Mouse (Mus musculus) intestine, postnatal 0 days (tissue): Measurements from ENCODE around the gene Zfp213. TPM values are rescaled to one million over a fixed set of nuclear protein-coding genes. Genes with fewer than 3 reads are reported as not detected.

Experiments used
- ATAC-seq: fragments of 200-750 bp; cut with Nextera tagmentation; 2 replicates; pipeline ENCODE4 v1.8.0; 2017; ENCODE audit warnings: mild to moderate bottlenecking, moderate TSS enrichment, moderate library complexity
- H3K27ac ChIP-seq: fragments of 300-500 bp; sonication (generic); 2 replicates; pipeline ENCODE4 v1.5.1; 2014; ENCODE audit warnings: mild to moderate bottlenecking, low read depth, low read length, moderate library complexity
- H3K27me3 ChIP-seq: fragments of 300-500 bp; sonication (generic); replicated peaks from 2 replicates; pipeline ENCODE4 v1.6.1; 2014; ENCODE audit warnings: low read length, mixed read lengths; ENCODE audit not compliant: control insufficient read depth, insufficient read depth
- H3K36me3 ChIP-seq: fragments of 300-500 bp; sonication (generic); 2 replicates; pipeline ENCODE4 v1.6.1; 2014; ENCODE audit warnings: mild to moderate bottlenecking, moderate library complexity; ENCODE audit not compliant: control insufficient read depth, insufficient read depth
- H3K4me1 ChIP-seq: fragments of 300-500 bp; sonication (generic); replicated peaks from 2 replicates; pipeline ENCODE4 v1.6.1; 2014; ENCODE audit warnings: antibody characterized with exemption, low read length, mixed read lengths; ENCODE audit not compliant: control insufficient read depth, insufficient read depth
- H3K4me2 ChIP-seq: fragments of 300-500 bp; sonication (generic); replicated peaks from 2 replicates; pipeline ENCODE4 v1.6.1; 2014; ENCODE audit warnings: low read depth, mild to moderate bottlenecking, moderate library complexity
- H3K4me3 ChIP-seq: fragments of 300-500 bp; sonication (generic); 2 replicates; pipeline ENCODE4 v1.5.1; 2014; ENCODE audit warnings: low read depth, low read length
- H3K9ac ChIP-seq: fragments of 300-500 bp; sonication (generic); 2 replicates; pipeline ENCODE4 v1.6.1; 2014; ENCODE audit warnings: mild to moderate bottlenecking, low read depth, low read length
- H3K9me3 ChIP-seq: fragments of 300-500 bp; sonication (generic); 2 replicates; pipeline ENCODE4 v1.6.1; 2016; ENCODE audit warnings: mixed run types; ENCODE audit not compliant: control insufficient read depth
- CTCF ChIP-seq: sonication (generic); IDR thresholded peaks from 2 replicates; pipeline ENCODE4 v1.5.1; 2016; ENCODE audit warnings: low read depth, mild to moderate bottlenecking, control low read depth, antibody characterized with exemption, moderate library complexity
- WGBS: fragments of 180-500 bp; shearing (Covaris S2); extraction: QIAGEN DNeasy Blood & Tissue Kit; methylation state at CpG from one replicate; pipeline ENCODE4 v1.1.7; 2014; 5-methylcytosine and 5-hydroxymethylcytosine counted together
- polyA plus RNA-seq: library from polyadenylated mRNA; unstranded; fragments of >200 nt; fragmentation: Nextera tagmentation; extraction: Ambion mirVana; gene quantifications from 2 replicates; pipeline ENCODE4 v1.2.1, GENCODE M21; 2015

Zfp213 gene
- polyA plus RNA-seq, 1 experiment from 2014 or later, result 8.1 TPM

GRCm38 (mm10) chr17:23551416-23551815 is 12.6 kb downstream of the Zfp213 start:
- no peak overlapping the region for H3K27ac ChIP-seq
- H3K27me3 ChIP-seq, result no peaks in the 10 kb centered on the region
- H3K9ac ChIP-seq, result no peak overlapping the region; the same call in 1 of the 2 replicates
- H3K4me3 ChIP-seq, result peak overlapping the region; percentile 62
- ATAC-seq, result no peak
- TF ChIP-seq CTCF, result peak; percentile 8; the same call in 1 of the 2 replicates
- H3K9me3 ChIP-seq, result no peaks in the 10 kb centered on the region
- peak overlapping the region; percentile 78 for H3K4me2 ChIP-seq
- 0 out of 2 replicates have a peak, but pooled peaks cover 3% of the 10 kb centered on the region for H3K36me3 ChIP-seq
- no peaks in the 10 kb centered on the region; the same call in 1 of the 2 replicates for H3K4me1 ChIP-seq

GRCm38 (mm10) chr17:23550856-23551255 is 13.2 kb downstream of the Zfp213 start:
- H3K27me3 ChIP-seq, result no peaks in the 10 kb centered on the region
- peak overlapping the region; percentile 78 for H3K4me2 ChIP-seq
- 0 out of 2 replicates have a peak, but pooled peaks cover 3% of the 10 kb centered on the region for H3K36me3 ChIP-seq
- under 1% methylated on average over 15 of the region's 15 CpGs for WGBS
- H3K4me3 ChIP-seq, result peak overlapping the region; percentile 62
- no peaks in the 10 kb centered on the region; the same call in 1 of the 2 replicates for H3K4me1 ChIP-seq
- H3K9ac ChIP-seq, result peak overlapping the region; percentile 55
- no peaks in the 10 kb centered on the region for H3K9me3 ChIP-seq
- no peak for ATAC-seq
- TF ChIP-seq CTCF, result no peak
- H3K27ac ChIP-seq, result peak overlapping the region; percentile 85

GRCm38 (mm10) chr17:23550188-23550791 is 13.7 kb downstream of the Zfp213 start:
- WGBS, result under 1% methylated on average over 22 of the region's 22 CpGs

GRCm38 (mm10) chr17:23549441-23549840 is 14.6 kb downstream of the Zfp213 start:
- Histone ChIP-seq H3K4me2 (peak overlapping the region; percentile 78), H3K9ac (no peak overlapping the region), H3K27ac (no peak overlapping the region), H3K36me3 (no peaks in the 10 kb centered on the region), H3K27me3 (no peaks in the 10 kb centered on the region), H3K4me1 (no peaks in the 10 kb centered on the region; the same call in 1 of the 2 replicates), H3K9me3 (no peaks in the 10 kb centered on the region), H3K4me3 (peak overlapping the region; percentile 62)
- TF ChIP-seq CTCF, result no peak
- WGBS, result 6% methylated on average over 9 of the region's 9 CpGs
- ATAC-seq, result no peak

More at GRCm38 (mm10) chr17:23550188-23550791, 13.7 kb downstream of the Zfp213 start:
- Histone ChIP-seq H3K4me3 (peak overlapping the region; percentile 62), H3K9me3 (no peaks in the 10 kb centered on the region), H3K9ac (peak overlapping the region; percentile 55), H3K4me2 (peak overlapping the region; percentile 78), H3K4me1 (no peaks in the 10 kb centered on the region; the same call in 1 of the 2 replicates), H3K27ac (peak overlapping the region; percentile 85), H3K27me3 (no peaks in the 10 kb centered on the region), H3K36me3 (0 out of 2 replicates have a peak, but pooled peaks cover 1% of the 10 kb centered on the region)
- peak; percentile 80 for ATAC-seq
- TF ChIP-seq CTCF, result no peak

- no peak for TF ChIP-seq CTCF
- Histone ChIP-seq H3K27me3 (no peaks in the 10 kb centered on the region), H3K4me2 (peak overlapping the region; percentile 78), H3K9ac (no peak overlapping the region), H3K4me3 (peak overlapping the region; percentile 62), H3K4me1 (no peaks in the 10 kb centered on the region; the same call in 1 of the 2 replicates), H3K9me3 (no peaks in the 10 kb centered on the region), H3K27ac (no peak overlapping the region), H3K36me3 (no peaks in the 10 kb centered on the region)
- ATAC-seq, result peak; percentile 17; the same call in 1 of the 2 replicates
- WGBS, result 3% methylated on average over 15 of the region's 15 CpGs
Observed at GRCm38 (mm10) chr17:23548615-23549014, 15.4 kb downstream of the Zfp213 start.

- WGBS, result 58% methylated on average over 11 of the region's 11 CpGs
- TF ChIP-seq CTCF, result no peak
- Histone ChIP-seq H3K9me3 (no peaks in the 10 kb centered on the region), H3K4me2 (peak overlapping the region; percentile 78; the same call in 1 of the 2 replicates), H3K27ac (no peak overlapping the region), H3K27me3 (no peaks in the 10 kb centered on the region), H3K9ac (no peak overlapping the region), H3K4me3 (peak overlapping the region; percentile 88), H3K4me1 (no peaks in the 10 kb centered on the region; the same call in 1 of the 2 replicates), H3K36me3 (no peaks in the 10 kb centered on the region)
- ATAC-seq, result no peak
Observed at GRCm38 (mm10) chr17:23547681-23548443, 16.2 kb downstream of the Zfp213 start.
